Mouse (Mus musculus) cerebellum, postnatal 25 days (tissue): ENCODE results near the gene Rap1b.

ENCODE experiments used
- DNase-seq, 2 experiments: peaks; one replicate each; pipeline ENCODE4 v3.0.0; 2021; ENCODE audit warnings: mixed read lengths in 2 of 2

Gene Rap1b

GRCm38 (mm10) chr10:117811555-117811954 lies 34.3 kb downstream of the Rap1b start:
- no peak for DNase-seq

GRCm38 (mm10) chr10:117810506-117810905 lies 35.3 kb downstream of the Rap1b start:
- DNase-seq: no peak

- DNase-seq: no peak
These were observed 37.8 kb downstream of the Rap1b start for GRCm38 (mm10) chr10:117808068-117808467.

GRCm38 (mm10) chr10:117805919-117806318 lies 39.9 kb downstream of the Rap1b start:
- DNase-seq: no peak

- DNase-seq: no peak
These were observed 41.7 kb downstream of the Rap1b start for GRCm38 (mm10) chr10:117803870-117804850.

- DNase-seq: no peak
These were observed 43.9 kb downstream of the Rap1b start for GRCm38 (mm10) chr10:117801886-117802285.

GRCm38 (mm10) chr10:117799806-117800205 lies 46.0 kb downstream of the Rap1b start:
- DNase-seq: no peak

GRCm38 (mm10) chr10:117798436-117799035 lies 47.3 kb downstream of the Rap1b start:
- DNase-seq: no peak

- DNase-seq: no peak
These were observed 48.2 kb downstream of the Rap1b start for GRCm38 (mm10) chr10:117797684-117798083.

- DNase-seq: no peak
These were observed 48.7 kb downstream of the Rap1b start for GRCm38 (mm10) chr10:117797106-117797505.

- DNase-seq: no peak
These were observed 49.7 kb downstream of the Rap1b start for GRCm38 (mm10) chr10:117796181-117796580.

GRCm38 (mm10) chr10:117795206-117795605 lies 50.6 kb downstream of the Rap1b start:
- DNase-seq: no peak

GRCm38 (mm10) chr10:117793436-117794030 lies 52.3 kb downstream of the Rap1b start:
- DNase-seq: no peak

GRCm38 (mm10) chr10:117792141-117793091 lies 53.4 kb downstream of the Rap1b start, which contains the start of gene Nup107:
TSS of gene Nup107 (minus strand) at chr10:117792705.
- peak; percentile 100 for DNase-seq

- DNase-seq: no peak
These were observed 54.7 kb downstream of the Rap1b start for GRCm38 (mm10) chr10:117791171-117791470.

- no peak for DNase-seq
These were observed 55.2 kb downstream of the Rap1b start for GRCm38 (mm10) chr10:117790421-117791170.

- no peak for DNase-seq
These were observed 55.8 kb downstream of the Rap1b start for GRCm38 (mm10) chr10:117790011-117790410.

- no peak for DNase-seq
These were observed 61.2 kb downstream of the Rap1b start for GRCm38 (mm10) chr10:117784646-117785045.

GRCm38 (mm10) chr10:117783786-117784420 lies 61.9 kb downstream of the Rap1b start:
- no peak for DNase-seq

GRCm38 (mm10) chr10:117782491-117783260 lies 63.2 kb downstream of the Rap1b start:
- no peak for DNase-seq
